Mouse (Mus musculus) natural killer cell, adult 2 months (primary cell): ENCODE results near the gene Phka1.

Experiments
- DNase-seq, 2 experiments: peaks; one replicate each; pipeline ENCODE4 v3.0.0; 2022; ENCODE audit warnings: low spot score in 2 of 2

Gene Phka1

DNA sequence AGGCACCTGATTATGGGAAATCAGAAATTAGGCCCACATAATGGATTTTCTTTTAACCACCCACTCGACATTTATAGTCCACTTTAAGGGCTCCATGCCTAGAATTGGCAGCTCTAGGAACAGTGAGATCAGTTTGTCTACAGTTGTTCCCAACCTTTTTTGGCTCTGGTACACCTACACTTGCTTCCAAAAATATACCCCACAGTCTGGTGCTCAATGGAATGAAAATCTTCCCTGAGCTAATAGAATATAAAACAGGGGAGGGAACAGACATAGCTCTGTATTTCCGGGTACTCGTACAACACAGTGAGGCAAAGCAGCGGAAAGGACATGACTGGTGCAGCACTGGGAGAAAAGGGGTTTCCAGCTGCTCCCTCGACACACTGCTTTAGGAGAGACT is 168.5 kb downstream of the Phka1 start:
- no peak for DNase-seq
